Mouse (Mus musculus) limb, embryonic 12.5 days (tissue): ENCODE results near the gene Gm28308. TPM values are rescaled to one million over a fixed set of nuclear protein-coding genes. Genes with fewer than 3 reads are reported as not detected.

Experiments used
- ATAC-seq: fragments of 200-750 bp; cut with Nextera tagmentation; 2 replicates; pipeline ENCODE4 v1.8.0; 2017; ENCODE audit warnings: low read depth, moderate TSS enrichment; ENCODE audit not compliant: insufficient number of reproducible peaks, insufficient read depth, low FRiP score, low TSS enrichment
- H3K27ac ChIP-seq: fragments of 300-500 bp; sonication (generic); 2 replicates; pipeline ENCODE4 v1.5.1; 2016; ENCODE audit warnings: mild to moderate bottlenecking, moderate library complexity
- H3K27me3 ChIP-seq: fragments of 300-500 bp; sonication (generic); 2 replicates; pipeline ENCODE4 v1.6.1; 2016; ENCODE audit warnings: mild to moderate bottlenecking, moderate library complexity
- H3K36me3 ChIP-seq: fragments of 300-500 bp; sonication (generic); 2 replicates; pipeline ENCODE4 v1.6.1; 2016; ENCODE audit warnings: mild to moderate bottlenecking, moderate library complexity
- H3K4me1 ChIP-seq: fragments of 300-500 bp; sonication (generic); replicated peaks from 2 replicates; pipeline ENCODE4 v1.6.1; 2016
- H3K4me2 ChIP-seq: fragments of 300-500 bp; sonication (generic); 2 replicates; pipeline ENCODE4 v1.6.1; 2016; ENCODE audit warnings: mild to moderate bottlenecking, moderate library complexity
- H3K4me3 ChIP-seq: fragments of 300-500 bp; sonication (generic); replicated peaks from 2 replicates; pipeline ENCODE4 v1.5.1; 2016; ENCODE audit warnings: mild to moderate bottlenecking
- H3K9ac ChIP-seq: fragments of 300-500 bp; sonication (generic); replicated peaks from 2 replicates; pipeline ENCODE4 v1.6.1; 2016; ENCODE audit warnings: mild to moderate bottlenecking, moderate library complexity
- H3K9me3 ChIP-seq: fragments of 300-500 bp; sonication (generic); 2 replicates; pipeline ENCODE4 v1.6.1; 2016; ENCODE audit warnings: mild to moderate bottlenecking, moderate library complexity
- WGBS: fragments of 180-500 bp; shearing (Covaris S2); methylation state at CpG from one replicate; pipeline ENCODE4 v1.1.7; 2016; 5-methylcytosine and 5-hydroxymethylcytosine counted together
- polyA plus RNA-seq: library from polyadenylated mRNA; unstranded; fragments of >200 nt; fragmentation: Nextera tagmentation; extraction: Ambion mirVana; gene quantifications from 2 replicates; pipeline ENCODE4 v1.2.1, GENCODE M21; 2016

Gene Gm28308
- polyA plus RNA-seq, 1 experiment from 2014 or later = not detected

DNA sequence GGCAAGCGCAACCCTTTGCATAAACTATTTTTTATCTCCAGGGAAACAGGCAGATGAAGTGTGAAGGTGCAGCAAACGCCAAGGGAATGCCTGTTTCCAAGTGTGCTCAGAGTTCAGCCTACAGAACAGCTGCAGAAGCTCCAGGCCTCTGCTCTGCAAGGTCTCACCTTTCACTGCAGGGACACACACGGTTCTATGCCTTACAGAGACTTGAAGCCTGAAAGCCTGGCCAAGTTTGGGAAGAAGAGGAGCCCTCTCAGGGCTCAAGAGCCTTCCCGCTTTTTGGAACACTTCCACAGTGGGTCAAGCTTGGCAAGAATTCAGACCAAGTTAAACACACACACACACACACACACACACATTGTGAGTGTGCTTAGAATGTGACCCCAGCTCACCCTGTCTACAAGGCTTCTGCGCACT is 24.0 kb downstream of the Gm28308 start:
- 0 out of 2 replicates have a peak overlapping the region, but pooled peaks have one; percentile 9 for H3K27ac ChIP-seq
- no peak overlapping the region for H3K9ac ChIP-seq
- WGBS = 29% methylated on average over 5 of the region's 5 CpGs
- peaks cover 6% of the 10 kb centered on the region; the same call in 1 of the 2 replicates for H3K36me3 ChIP-seq
- peaks cover 81% of the 10 kb centered on the region for H3K27me3 ChIP-seq
- no peak for ATAC-seq
- no peak overlapping the region for H3K4me2 ChIP-seq
- H3K4me3 ChIP-seq = no peak overlapping the region
- H3K4me1 ChIP-seq = peaks cover 68% of the 10 kb centered on the region
- H3K9me3 ChIP-seq = no peaks in the 10 kb centered on the region

DNA sequence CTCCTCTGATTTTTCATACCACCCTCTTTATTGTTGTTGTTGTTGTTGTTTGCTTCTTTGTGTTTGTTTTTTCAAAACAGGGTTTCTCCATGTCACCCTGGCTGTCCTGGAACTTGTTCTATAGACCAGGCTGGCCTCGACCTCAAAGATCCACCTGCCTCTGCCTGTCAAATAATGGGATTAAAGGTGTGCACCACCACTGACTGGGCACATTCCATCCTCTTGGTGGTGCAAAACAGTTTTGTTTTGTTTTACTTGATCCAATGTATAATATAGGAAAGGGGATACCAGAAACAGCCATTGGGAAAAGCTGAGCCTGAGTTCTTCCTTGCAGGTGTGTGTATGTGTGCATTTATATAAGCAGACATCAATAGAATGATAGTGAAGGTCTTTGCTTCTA is 26.6 kb downstream of the Gm28308 start:
- Histone ChIP-seq H3K4me1 (peaks cover 80% of the 10 kb centered on the region), H3K36me3 (peaks cover 11% of the 10 kb centered on the region), H3K27me3 (peaks cover 84% of the 10 kb centered on the region), H3K4me3 (no peak overlapping the region), H3K4me2 (no peak overlapping the region), H3K9me3 (no peaks in the 10 kb centered on the region), H3K9ac (no peak overlapping the region), H3K27ac (no peak overlapping the region)
- ATAC-seq = no peak
- WGBS = 45% methylated on average over 1 of the region's 1 CpGs

DNA sequence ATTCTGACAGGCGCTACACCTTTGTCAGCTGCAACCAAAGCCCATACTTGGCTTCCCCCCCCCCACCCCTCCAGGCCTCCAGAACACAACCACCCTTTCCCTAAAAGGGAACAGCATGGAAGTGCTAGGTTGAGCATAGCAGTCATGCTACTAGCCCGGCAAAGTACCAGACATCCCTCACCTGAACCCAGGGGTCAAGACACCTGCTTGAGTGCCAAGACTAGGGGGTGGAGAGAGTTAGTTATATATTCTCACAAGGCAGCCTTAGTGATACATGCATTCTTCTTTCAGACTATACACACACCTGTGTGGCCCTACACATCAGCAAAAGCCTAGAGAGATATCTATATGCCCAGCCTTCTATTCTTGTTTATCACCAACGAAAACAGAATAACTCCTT is 27.3 kb downstream of the Gm28308 start:
- Histone ChIP-seq H3K36me3 (peaks cover 15% of the 10 kb centered on the region), H3K4me1 (peaks cover 78% of the 10 kb centered on the region), H3K27ac (no peak overlapping the region), H3K9me3 (no peaks in the 10 kb centered on the region), H3K4me2 (no peak overlapping the region), H3K4me3 (no peak overlapping the region), H3K27me3 (peaks cover 87% of the 10 kb centered on the region), H3K9ac (no peak overlapping the region)
- ATAC-seq = no peak
- WGBS = 26% methylated on average over 3 of the region's 3 CpGs

DNA sequence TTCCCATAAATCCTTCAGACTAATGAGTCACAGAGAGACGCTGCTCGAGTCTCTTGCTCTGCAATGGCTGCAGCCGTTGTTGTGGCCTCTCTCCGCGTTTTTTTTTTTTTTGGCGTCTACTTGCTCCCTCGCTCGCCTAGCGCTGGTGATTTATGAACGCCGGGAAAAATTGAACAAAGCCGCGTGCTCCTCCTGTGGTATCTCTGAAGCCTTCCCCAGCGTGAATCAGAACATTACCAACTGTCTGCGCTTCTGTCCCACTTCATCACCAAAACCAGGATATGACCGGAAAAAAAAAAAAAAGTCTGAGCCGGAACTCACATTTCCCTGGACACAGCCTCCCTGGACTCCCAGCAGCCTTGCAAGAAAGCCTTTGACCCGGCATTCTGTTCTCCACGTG is 27.9 kb downstream of the Gm28308 start:
- Histone ChIP-seq H3K4me1 (peaks cover 78% of the 10 kb centered on the region), H3K9ac (no peak overlapping the region), H3K9me3 (no peaks in the 10 kb centered on the region), H3K27ac (no peak overlapping the region), H3K4me2 (peak overlapping the region; percentile 26), H3K4me3 (0 out of 2 replicates have a peak overlapping the region, but pooled peaks have one; percentile 4), H3K36me3 (peaks cover 15% of the 10 kb centered on the region), H3K27me3 (peaks cover 87% of the 10 kb centered on the region)
- ATAC-seq = no peak
- WGBS = 3% methylated on average over 19 of the region's 19 CpGs

DNA sequence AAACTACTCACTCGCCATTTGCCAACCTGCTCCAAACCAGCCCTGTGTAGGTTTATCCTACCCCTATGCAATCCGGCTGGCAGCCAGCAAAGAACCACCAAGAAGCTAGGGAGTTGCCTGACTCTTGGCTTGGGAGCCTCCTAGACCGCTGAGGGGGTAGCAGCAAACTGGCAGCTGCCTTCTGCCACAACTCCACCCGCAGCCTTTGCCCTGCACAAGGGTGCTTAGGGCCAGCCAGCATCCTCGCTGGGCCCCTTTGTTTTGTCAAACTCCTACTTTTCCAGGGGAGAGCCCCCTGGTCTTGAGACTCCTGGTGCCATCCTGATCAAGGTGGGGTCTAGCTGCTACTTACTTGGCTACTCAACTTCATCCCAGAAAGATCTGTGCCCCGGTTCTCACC is 28.5 kb downstream of the Gm28308 start:
- Histone ChIP-seq H3K27ac (no peak overlapping the region), H3K9ac (no peak overlapping the region; the same call in 1 of the 2 replicates), H3K27me3 (peaks cover 87% of the 10 kb centered on the region), H3K9me3 (no peaks in the 10 kb centered on the region), H3K4me2 (peak overlapping the region; percentile 26; the same call in 1 of the 2 replicates), H3K4me1 (peaks cover 78% of the 10 kb centered on the region), H3K36me3 (peaks cover 12% of the 10 kb centered on the region), H3K4me3 (no peak overlapping the region)
- no peak for ATAC-seq
- WGBS = 22% methylated on average over 6 of the region's 6 CpGs

DNA sequence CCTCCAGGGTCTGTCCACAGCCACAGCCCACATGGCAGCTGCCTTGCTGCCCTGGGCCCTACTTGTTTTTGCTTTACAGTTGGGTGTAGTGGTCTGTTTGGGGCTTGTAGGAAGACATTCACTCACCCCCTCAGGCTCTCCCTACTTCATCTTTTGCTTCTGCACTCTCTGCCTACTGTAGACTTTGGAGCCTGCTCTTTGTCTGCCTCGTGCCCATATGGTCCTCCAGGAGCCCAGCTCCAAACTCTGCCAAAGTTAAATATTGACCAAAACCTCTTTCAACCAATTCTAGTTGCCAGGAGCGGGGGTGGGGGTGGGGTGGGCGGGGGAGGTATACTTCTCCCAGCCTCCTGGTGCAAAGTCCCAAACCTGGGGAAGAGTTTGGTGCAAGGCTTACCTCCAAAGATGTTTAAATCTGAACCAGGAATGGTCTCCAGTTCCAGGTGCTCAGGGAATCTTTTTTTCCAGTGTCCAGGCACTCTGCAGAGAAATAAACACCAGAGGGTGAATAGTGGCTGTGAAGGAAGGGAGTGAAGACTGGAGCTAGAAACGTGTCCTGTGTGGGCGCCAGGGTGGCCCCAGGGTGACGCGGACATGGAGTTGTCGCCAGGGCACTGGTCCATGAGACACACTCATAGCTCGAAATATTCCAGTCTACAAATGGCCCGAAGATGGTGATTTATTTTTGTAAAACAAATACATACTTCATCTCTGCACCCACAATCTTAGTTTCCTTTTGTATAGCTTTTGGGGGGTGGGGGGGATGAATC is 29.6 kb downstream of the Gm28308 start:
- Histone ChIP-seq H3K27me3 (peaks cover 88% of the 10 kb centered on the region), H3K4me2 (0 out of 2 replicates have a peak overlapping the region, but pooled peaks have one; percentile 0), H3K4me3 (no peak overlapping the region), H3K36me3 (peaks cover 9% of the 10 kb centered on the region; the same call in 1 of the 2 replicates), H3K9me3 (no peaks in the 10 kb centered on the region), H3K4me1 (peaks cover 78% of the 10 kb centered on the region), H3K27ac (peak overlapping the region; percentile 57), H3K9ac (no peak overlapping the region)
- 30% methylated on average over 10 of the region's 10 CpGs for WGBS
- no peak for ATAC-seq

DNA sequence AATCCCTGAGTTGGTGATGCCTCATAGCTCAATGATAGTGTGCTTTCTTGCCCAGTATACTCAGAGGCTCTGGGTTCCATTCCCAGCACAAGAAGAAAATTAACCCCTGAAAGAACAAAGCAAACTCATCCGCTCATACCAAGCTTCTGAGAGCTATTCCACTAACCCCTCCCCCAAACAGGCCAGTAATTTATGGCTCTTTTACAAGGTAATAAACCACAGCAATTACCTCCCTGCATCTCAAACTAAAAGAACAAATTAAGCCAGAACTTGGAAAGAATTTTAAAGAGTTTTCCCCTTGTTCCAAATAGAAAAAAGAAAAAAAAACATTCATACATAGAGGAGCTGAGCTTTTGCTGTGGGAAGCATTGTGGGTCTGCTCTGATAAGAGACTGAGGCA is 30.3 kb downstream of the Gm28308 start:
- no peaks in the 10 kb centered on the region for H3K9me3 ChIP-seq
- WGBS = 16% methylated on average over 1 of the region's 1 CpGs
- no peak overlapping the region for H3K4me2 ChIP-seq
- peak overlapping the region; percentile 57 for H3K27ac ChIP-seq
- H3K4me3 ChIP-seq = no peak overlapping the region
- H3K9ac ChIP-seq = no peak overlapping the region
- peaks cover 9% of the 10 kb centered on the region; the same call in 1 of the 2 replicates for H3K36me3 ChIP-seq
- H3K27me3 ChIP-seq = peaks cover 83% of the 10 kb centered on the region
- peaks cover 80% of the 10 kb centered on the region for H3K4me1 ChIP-seq
- ATAC-seq = no peak

DNA sequence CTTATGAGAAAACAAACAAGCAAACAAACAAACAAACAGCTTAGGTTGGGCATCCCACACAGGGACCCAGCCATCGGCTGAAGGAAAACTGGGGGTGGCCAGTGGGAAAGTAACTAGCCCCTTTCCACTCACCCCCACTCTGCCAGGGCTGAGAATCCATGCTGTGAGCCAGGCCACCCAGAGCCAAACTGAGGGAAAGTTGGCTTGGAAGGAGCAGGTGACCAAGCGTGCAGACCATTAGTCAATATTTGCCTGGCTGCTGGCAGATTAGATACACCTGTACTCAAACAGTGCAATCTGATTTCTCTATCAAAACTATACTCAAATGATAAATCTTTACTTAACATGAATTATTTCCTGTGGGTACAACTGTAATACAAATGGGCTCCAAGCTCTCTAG is 31.1 kb downstream of the Gm28308 start:
- ATAC-seq = no peak
- H3K9ac ChIP-seq = no peak overlapping the region
- H3K27me3 ChIP-seq = peaks cover 83% of the 10 kb centered on the region
- no peak overlapping the region for H3K4me2 ChIP-seq
- peaks cover 87% of the 10 kb centered on the region for H3K4me1 ChIP-seq
- 48% methylated on average over 2 of the region's 2 CpGs for WGBS
- H3K9me3 ChIP-seq = no peaks in the 10 kb centered on the region
- peaks cover 9% of the 10 kb centered on the region; the same call in 1 of the 2 replicates for H3K36me3 ChIP-seq
- H3K4me3 ChIP-seq = no peak overlapping the region
- no peak overlapping the region for H3K27ac ChIP-seq

DNA sequence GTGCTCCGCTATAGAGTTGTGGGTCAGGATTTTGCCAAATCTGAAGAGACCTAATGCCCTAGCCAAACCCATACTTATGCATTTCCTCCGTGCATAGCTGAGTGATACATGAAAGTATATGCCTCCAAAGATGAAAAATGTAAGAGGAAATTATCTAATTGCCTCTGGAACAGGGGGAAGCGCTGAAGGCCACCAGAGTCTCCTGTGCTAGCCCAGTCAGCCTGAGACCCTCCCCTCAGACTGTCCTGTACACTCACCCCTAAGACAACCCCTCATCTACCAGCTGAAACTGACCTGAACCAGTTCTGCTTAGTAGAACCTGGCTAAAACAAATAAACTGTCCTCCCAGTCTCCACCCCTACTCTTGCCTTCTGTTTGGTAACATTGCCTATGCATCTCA is 32.4 kb downstream of the Gm28308 start:
- H3K4me2 ChIP-seq = no peak overlapping the region
- no peak overlapping the region for H3K4me3 ChIP-seq
- H3K9me3 ChIP-seq = no peaks in the 10 kb centered on the region
- no peak overlapping the region for H3K9ac ChIP-seq
- WGBS = 48% methylated on average over 3 of the region's 3 CpGs
- peaks cover 82% of the 10 kb centered on the region for H3K27me3 ChIP-seq
- H3K36me3 ChIP-seq = peaks cover 9% of the 10 kb centered on the region; the same call in 1 of the 2 replicates
- H3K27ac ChIP-seq = no peak overlapping the region
- peaks cover 93% of the 10 kb centered on the region for H3K4me1 ChIP-seq
- ATAC-seq = no peak

DNA sequence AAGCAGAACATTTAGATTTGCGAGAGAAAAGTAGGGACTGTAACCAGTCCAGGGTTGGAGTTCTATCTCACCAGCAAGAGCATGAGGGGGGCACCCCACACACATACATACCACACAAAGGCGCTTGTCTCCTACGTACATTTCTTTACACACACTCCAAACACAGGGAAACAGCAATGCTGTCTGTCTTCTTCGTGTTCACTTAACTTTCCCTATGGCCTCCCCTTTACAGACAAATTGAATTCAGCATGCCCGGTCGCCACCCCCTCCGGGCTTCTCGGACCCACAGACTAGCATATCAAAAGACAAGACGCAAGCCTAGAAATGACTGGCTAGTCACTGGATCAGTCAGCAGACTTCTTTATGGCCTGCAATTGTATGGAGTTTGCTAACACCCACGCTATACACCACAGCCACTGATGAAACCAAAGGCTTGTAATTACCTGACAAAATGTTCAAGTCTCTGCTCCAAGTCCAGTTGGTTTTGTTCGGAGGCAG is 32.9 kb downstream of the Gm28308 start:
- no peaks in the 10 kb centered on the region for H3K9me3 ChIP-seq
- peaks cover 93% of the 10 kb centered on the region for H3K4me1 ChIP-seq
- H3K27ac ChIP-seq = no peak overlapping the region
- WGBS = 17% methylated on average over 11 of the region's 11 CpGs
- no peak overlapping the region for H3K9ac ChIP-seq
- no peak for ATAC-seq
- peaks cover 82% of the 10 kb centered on the region for H3K27me3 ChIP-seq
- H3K4me2 ChIP-seq = peak overlapping the region; percentile 35
- peaks cover 9% of the 10 kb centered on the region; the same call in 1 of the 2 replicates for H3K36me3 ChIP-seq
- no peak overlapping the region for H3K4me3 ChIP-seq

DNA sequence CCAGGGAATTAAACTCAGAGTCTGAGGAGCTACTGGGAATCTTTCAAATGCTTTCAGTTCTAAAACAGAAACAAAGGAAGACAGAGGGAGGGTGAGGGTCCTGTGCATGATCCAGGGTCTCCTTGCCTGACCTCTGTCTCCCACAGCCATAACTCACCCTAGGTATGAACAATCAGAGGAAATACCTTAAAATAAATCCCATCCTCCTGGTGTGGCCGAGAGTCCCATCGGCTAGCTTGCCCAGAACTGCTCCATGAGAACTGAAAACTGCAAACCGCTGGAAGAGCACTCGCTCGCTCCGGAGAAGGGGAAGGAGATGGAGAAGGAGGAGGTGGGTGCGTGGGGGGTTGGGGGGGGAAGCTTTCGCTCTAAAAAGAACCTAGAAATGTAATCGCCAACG is 33.4 kb downstream of the Gm28308 start:
- Histone ChIP-seq H3K36me3 (peaks cover 9% of the 10 kb centered on the region; the same call in 1 of the 2 replicates), H3K9ac (peak overlapping the region; percentile 34; the same call in 1 of the 2 replicates), H3K4me2 (peak overlapping the region; percentile 35), H3K27ac (no peak overlapping the region), H3K27me3 (peaks cover 83% of the 10 kb centered on the region), H3K4me1 (peaks cover 93% of the 10 kb centered on the region), H3K9me3 (no peaks in the 10 kb centered on the region), H3K4me3 (peak overlapping the region; percentile 10; the same call in 1 of the 2 replicates)
- no peak for ATAC-seq
- 18% methylated on average over 10 of the region's 10 CpGs for whole genome bisulfite sequencing
